ENCODE assay signal across 11 mouse cellular contexts in the genomic region with DNA sequence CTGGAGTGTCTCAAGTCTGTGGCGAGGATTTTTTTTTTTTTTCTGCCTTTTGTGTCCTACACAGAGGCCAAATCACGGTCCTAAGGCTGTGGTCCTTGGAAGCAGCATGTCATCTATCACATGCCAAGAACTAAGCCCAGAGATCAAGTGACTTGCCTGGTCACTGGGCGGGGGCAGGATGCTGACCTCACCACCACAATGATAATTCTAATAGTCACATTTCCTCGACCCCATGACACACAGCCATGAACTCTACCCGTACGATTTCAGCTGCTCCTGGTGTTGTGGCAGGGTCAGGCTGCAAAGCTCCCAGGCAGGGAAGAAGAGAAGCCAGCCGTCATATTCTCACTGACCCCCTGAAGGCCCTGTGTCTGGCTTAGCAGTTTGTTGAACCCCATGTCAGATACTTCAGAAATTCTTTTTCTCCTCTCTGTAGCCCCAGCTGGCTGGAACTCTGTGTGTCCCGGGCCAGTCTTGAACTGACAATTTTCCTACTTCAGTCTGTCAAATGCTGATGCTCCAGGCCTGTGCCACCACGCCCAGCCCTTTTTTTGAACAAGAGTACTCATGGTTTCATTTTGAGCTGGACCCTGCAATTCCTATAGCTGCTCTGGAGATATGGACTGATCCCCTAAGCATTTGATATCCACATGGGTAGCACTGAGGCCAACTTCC. TPM values are rescaled to one million over a fixed set of nuclear protein-coding genes. Genes with fewer than 3 reads are reported as not detected.
A peak's percentile ranks its signal among the peaks of the same experiment; 100 is the strongest.
DNase-seq lines count a peak whose midpoint lies in the region; ATAC-seq and TF ChIP-seq lines count a peak whose summit lies in the region.
"Had no signal": no experiment of that assay in that cellular context is flagged by ENCODE, and none has a peak within 500 bp of the region (broad histone marks: within the 10 kb centered on the region; RNA-seq: fewer than 3 reads in every experiment).

No protein-coding gene starts in this region.

- POLR2A ChIA-PET in Patski (lab: Charles Lee): no interaction called here

- ATAC-seq in Patski: peak; percentile 32
- 0 out of 2 replicates have a peak, but pooled peaks have one; percentile 22 for ATAC-seq in megakaryocyte-erythroid progenitor cell, adult 5-6 weeks (replicated peaks; ENCODE audit: low FRiP score, low TSS enrichment, poor library complexity, severe bottlenecking)
- ATAC-seq: forebrain, embryonic 16.5 days had no signal

- no peak for TF ChIP-seq CTCF in Patski (IDR thresholded peaks at IDR 0.05)

- DNase-seq in gastrocnemius, postnatal 25 days: peak; percentile 22
- DNase-seq in gastrocnemius, postnatal 4 days (ENCODE audit: low spot score in 2 of 2): no peak
- DNase-seq in Patski (ENCODE audit: low read depth, low spot score) (no peak), liver (no peak)
- peak; percentile 47 to 61 for DNase-seq in heart, adult 9 months (ENCODE audit: low spot score in 2 of 2)
- DNase-seq in layer of hippocampus, adult 11-12 months (ENCODE audit: low spot score): no peak
- DNase-seq: cerebellum, adult 18-20 months; lung, postnatal 4 days had no signal

- CTCF ChIA-PET in Patski (lab: Charles Lee): interaction anchor here (1.1 to 1.4 kb wide), 2 partner anchors 17 to 22 kb away, joined by 3 read pairs; no protein-coding TSS in a partner anchor

- in situ Hi-C loops in Patski (cut with MboI; ENCODE audit: low pct_unique_long_range_greater_than_20kb): loop anchor here (5.0 kb wide), 1 partner anchor 48 kb away; no protein-coding TSS in a partner anchor

- no peaks in the 10 kb centered on the region for H3K27me3 ChIP-seq in Patski
- H3K27me3 ChIP-seq: embryonic facial prominence, embryonic 12.5 days had no signal

RNA-seq across cellular contexts. Expression of gene Anpep, which starts 1.8 kb away (rescaled TPM):
- 1 to 10 TPM; 5.7 to 6.3 TPM for total RNA-seq in gastrocnemius, postnatal 25 days (2021)
- total RNA-seq in gastrocnemius, postnatal 4 days (2021): 10 to 100 TPM; 26.4 to 28.8 TPM
- polyA plus RNA-seq in Patski (2021): 14.9 TPM
- total RNA-seq in megakaryocyte-erythroid progenitor cell, adult 5-6 weeks (2014; fragmentation: Nextera tagmentation): 1.5 TPM in 1 of 2 replicates, not detected in the other
- total RNA-seq in megakaryocyte-erythroid progenitor cell, adult 5-6 weeks (2017): not detected in 2 replicates

RNA-seq across cellular contexts. Expression of gene Mesp2, which starts 48.6 kb away (rescaled TPM):
- not detected for total RNA-seq in gastrocnemius, postnatal 25 days (2021)
- total RNA-seq in gastrocnemius, postnatal 4 days (2021): under 1 TPM; 0.18 to 0.37 TPM
- 0.15 TPM for polyA plus RNA-seq in Patski (2021)
- not detected in 2 replicates for total RNA-seq in megakaryocyte-erythroid progenitor cell, adult 5-6 weeks (2014; fragmentation: Nextera tagmentation)
- 1.2 TPM in 1 of 2 replicates, not detected in the other for total RNA-seq in megakaryocyte-erythroid progenitor cell, adult 5-6 weeks (2017)

Comparison
In these comparisons a context has a peak if more than half of its experiments do, and no peak if none do; other contexts are left out.
1. DNase-seq: peak in gastrocnemius, postnatal 25 days (single experiment) and heart, adult 9 months (2 of 2); none in gastrocnemius, postnatal 4 days (0 of 2), Patski (single experiment), liver (single experiment) and layer of hippocampus, adult 11-12 months (single experiment).